8 mouse cellular contexts compared by ENCODE assay signal in genomic region chr6:84061328-84061727, GRCm38 (mm10). TPM values are rescaled to one million over a fixed set of nuclear protein-coding genes. Genes with fewer than 3 reads are reported as not detected.
DNase-seq lines count a peak whose midpoint lies in the region; ATAC-seq and TF ChIP-seq lines count a peak whose summit lies in the region.

No protein-coding gene starts in this region.

- no peak for ATAC-seq in CD4-positive, CD25-positive, alpha-beta regulatory T cell, adult 4 months
- ATAC-seq in intestine, embryonic 15.5 days = peak; percentile 28; the same call in 1 of the 2 replicates

- 9% methylated on average over 5 of the region's 5 CpGs for WGBS in intestine, embryonic 15.5 days
- WGBS in lung, adult 2 months = 6% methylated on average over 5 of the region's 5 CpGs

- no peak for TF ChIP-seq POLR2A in embryonic fibroblast, embryonic 13.5 days (IDR thresholded peaks at IDR 0.05; ENCODE audit: low read depth, low read length)
- TF ChIP-seq POLR2A in lung, adult 2 months (IDR thresholded peaks at IDR 0.05; ENCODE audit: borderline replicate concordance, extremely low read depth, low read depth, low read length) = no peak

- no peak overlapping the region for H3K4me3 ChIP-seq in embryonic fibroblast, embryonic 13.5 days (ENCODE audit: insufficient read depth, low read length)
- H3K4me3 ChIP-seq in intestine, embryonic 15.5 days (replicated peaks) = no peak overlapping the region
- no peak overlapping the region for H3K4me3 ChIP-seq in lung, adult 2 months (replicated peaks; ENCODE audit: extremely low read depth, low read depth, low read length)

- no peaks in the 10 kb centered on the region for H3K9me3 ChIP-seq in intestine, embryonic 15.5 days

- H3K36me3 ChIP-seq in intestine, embryonic 15.5 days = no peaks in the 10 kb centered on the region

- no peaks in the 10 kb centered on the region for H3K4me1 ChIP-seq in embryonic fibroblast, embryonic 13.5 days (ENCODE audit: control insufficient read depth, insufficient read depth, low read length)
- H3K4me1 ChIP-seq in intestine, embryonic 15.5 days (replicated peaks) = no peaks in the 10 kb centered on the region
- no peaks in the 10 kb centered on the region for H3K4me1 ChIP-seq in lung, adult 2 months (ENCODE audit: control insufficient read depth, insufficient read depth, low read length)

- no peak overlapping the region for H3K9ac ChIP-seq in intestine, embryonic 15.5 days

- TF ChIP-seq CTCF in embryonic fibroblast, embryonic 13.5 days (IDR thresholded peaks at IDR 0.05; ENCODE audit: borderline replicate concordance, insufficient read depth, low read length) = peak; percentile 91; the same call in 1 of the 2 replicates
- TF ChIP-seq CTCF in lung, adult 2 months (IDR thresholded peaks at IDR 0.05; ENCODE audit: insufficient read depth, low read length) = peak; percentile 92

- DNase-seq in CD4-positive, CD25-positive, alpha-beta regulatory T cell, adult 2 months (ENCODE audit: low read depth, low spot score) = peak; percentile 72
- peak; percentile 29 for DNase-seq in urinary bladder, adult 2 months (ENCODE audit: low spot score)
- DNase-seq in urinary bladder, postnatal 10 days (ENCODE audit: low spot score) = no peak
- peak; percentile 56 for DNase-seq in lung, adult 2 months
- DNase-seq in skeletal muscle tissue, adult 2 months (ENCODE audit: low read depth, low spot score) = peak; percentile 54

- no peak overlapping the region for H3K27ac ChIP-seq in embryonic fibroblast, embryonic 13.5 days (ENCODE audit: insufficient read depth, low read length)
- H3K27ac ChIP-seq in intestine, embryonic 15.5 days = no peak overlapping the region

- H3K4me2 ChIP-seq in intestine, embryonic 15.5 days (replicated peaks) = no peak overlapping the region

- H3K27me3 ChIP-seq in intestine, embryonic 15.5 days (replicated peaks) = no peaks in the 10 kb centered on the region

RNA-seq across cellular contexts. Expression of gene Dysf, which starts 52.9 kb away (rescaled TPM):
- polyA plus RNA-seq in CD4-positive, CD25-positive, alpha-beta regulatory T cell, adult 4 months (2017; shearing (Covaris generic)) = not detected
- 14.9 and 17.6 TPM in 2 replicates for polyA plus RNA-seq in urinary bladder, adult 2 months (2012; rRNA removed)
- polyA plus RNA-seq in embryonic fibroblast, embryonic 13.5 days (2011; ENCODE audit: insufficient read length, low read depth, missing spikeins) = 39.8 and 65.1 TPM in 2 replicates
- 7.0 and 8.6 TPM in 2 replicates for polyA plus RNA-seq in intestine, embryonic 15.5 days (2015; fragmentation: Nextera tagmentation; extraction: Ambion mirVana)
- polyA plus RNA-seq in lung, adult 2 months (2012; rRNA removed) = 14.4 and 21.9 TPM in 2 replicates
